Mouse (Mus musculus) ES-E14 (cell line): ENCODE results near the gene Rnft1. TPM values are rescaled to one million over a fixed set of nuclear protein-coding genes. Genes with fewer than 3 reads are reported as not detected.

Experiments
- DNase-seq: peaks from one replicate; pipeline ENCODE4 v3.0.0-alpha.2; 2013; ENCODE audit warnings: low read depth, low spot score
- H3K27ac ChIP-seq: 2 replicates; pipeline ENCODE4 v1.5.1; 2012; ENCODE audit warnings: low read depth, mild to moderate bottlenecking, low read length, moderate library complexity, mixed read lengths; ENCODE audit not compliant: poor library complexity, insufficient read depth, severe bottlenecking
- H3K36me3 ChIP-seq: 2 replicates; pipeline ENCODE4 v1.6.1; 2012; ENCODE audit warnings: mild to moderate bottlenecking, low read length, moderate library complexity, mixed read lengths; ENCODE audit not compliant: control insufficient read depth, poor library complexity, insufficient read depth, severe bottlenecking
- H3K4me1 ChIP-seq, 2 experiments: fragments of 150-350 bp in 1 of 2; sonication (generic) in 1 of 2; 2 replicates each; pipeline ENCODE4 v1.6.1; 2012; ENCODE audit warnings: low read length in 2 of 2, mild to moderate bottlenecking in 1 of 2, mixed read lengths in 1 of 2; ENCODE audit not compliant: control insufficient read depth in 2 of 2, insufficient read depth in 2 of 2, poor library complexity in 1 of 2
- H3K4me3 ChIP-seq, 2 experiments: fragments of 150-350 bp in 1 of 2; sonication (generic) in 1 of 2; 2 replicates each; pipeline ENCODE4 v1.5.1; 2012; ENCODE audit warnings: low read length in 2 of 2, low read depth in 1 of 2, mild to moderate bottlenecking in 1 of 2, mixed read lengths in 1 of 2; ENCODE audit not compliant: insufficient read depth in 1 of 2, poor library complexity in 1 of 2, severe bottlenecking in 1 of 2
- H3K9ac ChIP-seq: 2 replicates; pipeline ENCODE4 v1.6.1; 2012; ENCODE audit warnings: low read depth, mild to moderate bottlenecking, low read length, mixed read lengths; ENCODE audit not compliant: poor library complexity, insufficient read depth, severe bottlenecking
- H3K9me3 ChIP-seq: fragments of 150-350 bp; sonication (generic); 2 replicates; pipeline ENCODE4 v1.6.1; 2012; ENCODE audit warnings: low read depth, mild to moderate bottlenecking, low read length; ENCODE audit not compliant: control insufficient read depth, insufficient read depth
- CHD2 ChIP-seq: IDR thresholded peaks from 2 replicates; pipeline ENCODE4 v1.6.1; 2014; ENCODE audit warnings: mild to moderate bottlenecking, low read depth, low read length, inconsistent platforms
- HCFC1 ChIP-seq: IDR thresholded peaks from 2 replicates; pipeline ENCODE4 v1.6.1; 2012; ENCODE audit warnings: low read length, inconsistent platforms, borderline replicate concordance; ENCODE audit not compliant: insufficient read depth
- MAFK ChIP-seq: IDR thresholded peaks from 2 replicates; pipeline ENCODE4 v1.6.1; 2014; ENCODE audit warnings: mild to moderate bottlenecking, low read depth, low read length, inconsistent platforms; ENCODE audit not compliant: insufficient read depth
- ZC3H11A ChIP-seq: IDR thresholded peaks from 2 replicates; pipeline ENCODE4 v1.6.1; 2012; ENCODE audit warnings: low read depth, mild to moderate bottlenecking, inconsistent platforms, low read length, borderline replicate concordance
- ZNF384 ChIP-seq: IDR thresholded peaks from 2 replicates; pipeline ENCODE4 v1.6.1; 2012; ENCODE audit warnings: low read depth, low read length, inconsistent platforms
- in situ Hi-C, 2 experiments: fragments of 600-800 bp; cut with MboI; formaldehyde crosslinking; loops; one replicate each; pipeline ENCODE4 v1.15.1; 2025; ENCODE audit warnings: low sequenced_read_pairs in 2 of 2, inconsistent platforms in 1 of 2; ENCODE audit not compliant: unreplicated experiment in 2 of 2
- total RNA-seq: library from RNA; depleted of rRNA; stranded (reverse); fragments of 300-350 nt; gene quantifications from 2 replicates; pipeline ENCODE4 v1.2.3, GENCODE M21; 2012

The Rnft1 gene
- total RNA-seq, 1 experiment, result 34.5 TPM

DNA sequence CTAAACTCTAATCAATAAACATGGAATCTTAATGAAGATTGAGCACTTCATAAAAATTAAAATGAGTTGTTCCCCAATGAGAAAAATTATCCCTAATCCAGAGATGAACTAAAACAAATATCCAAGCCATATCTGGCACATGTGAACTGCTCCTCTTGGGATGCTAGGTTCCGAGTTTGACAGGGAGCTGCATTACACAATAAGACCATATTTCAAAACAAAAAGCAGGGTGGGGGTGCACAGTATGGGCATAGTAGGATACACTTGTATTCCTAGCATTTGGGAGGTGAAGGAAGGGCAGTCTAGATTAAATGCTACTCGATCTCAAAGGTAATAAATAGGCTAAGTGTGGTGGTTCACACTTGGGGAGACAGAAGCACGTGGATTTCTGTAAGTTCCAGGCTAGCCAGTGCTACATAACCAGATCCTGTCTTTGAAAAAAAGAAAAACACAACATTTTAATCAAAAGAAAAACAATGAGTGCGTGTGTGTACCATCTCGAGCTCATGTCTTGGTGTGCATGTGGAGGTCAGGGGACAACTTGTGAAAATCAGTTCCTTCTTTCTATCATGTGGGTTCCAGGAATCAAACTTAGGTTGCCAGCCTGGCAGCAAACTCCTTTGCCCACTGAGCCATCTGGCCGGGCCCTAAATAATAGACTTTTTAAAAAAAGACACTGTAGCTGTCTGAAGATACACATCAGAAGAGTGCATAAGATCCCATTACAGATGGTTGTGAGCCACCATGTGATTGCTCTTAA lies 55.4 kb downstream of the Rnft1 start:
- in situ Hi-C loops, result no loop called here

DNA sequence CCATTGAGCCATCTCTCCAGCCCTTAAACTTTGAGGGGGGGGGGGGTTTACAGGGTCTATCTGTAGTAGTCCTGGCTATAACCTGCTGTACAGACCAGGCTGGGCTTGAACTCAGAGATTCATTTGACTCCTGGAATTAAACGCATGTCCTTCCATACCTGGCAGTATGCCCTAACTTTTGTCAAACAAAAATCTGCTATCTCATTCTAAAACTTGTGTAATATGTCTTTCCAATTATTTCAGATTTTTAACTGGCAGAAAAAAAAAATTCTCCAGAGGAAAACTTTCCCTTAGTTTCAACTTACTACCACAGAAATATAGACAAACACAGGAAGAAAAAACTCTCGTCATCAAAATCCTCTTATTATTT lies 56.0 kb downstream of the Rnft1 start:
- Histone ChIP-seq H3K4me3 (no peak overlapping the region), H3K9ac (no peak overlapping the region), H3K4me1 (no peaks in the 10 kb centered on the region; a peak in 1 of 4 replicates), H3K36me3 (no peaks in the 10 kb centered on the region; the same call in 1 of the 2 replicates), H3K27ac (no peak overlapping the region), H3K9me3 (no peaks in the 10 kb centered on the region)
- no peak for DNase-seq
- in situ Hi-C loops, result no loop called here
- TF ChIP-seq ZNF384, result no peak
- no peak for TF ChIP-seq ZC3H11A
- TF ChIP-seq CHD2, result no peak
- no peak for TF ChIP-seq HCFC1
- no peak for TF ChIP-seq MAFK

More for the DNA sequence above, 55.4 kb downstream of the Rnft1 start:
- Histone ChIP-seq H3K4me1 (no peaks in the 10 kb centered on the region; a peak in 1 of 4 replicates), H3K36me3 (no peaks in the 10 kb centered on the region; the same call in 1 of the 2 replicates), H3K4me3 (no peak overlapping the region), H3K9ac (no peak overlapping the region), H3K27ac (no peak overlapping the region), H3K9me3 (no peaks in the 10 kb centered on the region)
- no peak for DNase-seq
- TF ChIP-seq ZC3H11A (no peak), MAFK (no peak), HCFC1 (no peak), ZNF384 (no peak), CHD2 (no peak)

DNA sequence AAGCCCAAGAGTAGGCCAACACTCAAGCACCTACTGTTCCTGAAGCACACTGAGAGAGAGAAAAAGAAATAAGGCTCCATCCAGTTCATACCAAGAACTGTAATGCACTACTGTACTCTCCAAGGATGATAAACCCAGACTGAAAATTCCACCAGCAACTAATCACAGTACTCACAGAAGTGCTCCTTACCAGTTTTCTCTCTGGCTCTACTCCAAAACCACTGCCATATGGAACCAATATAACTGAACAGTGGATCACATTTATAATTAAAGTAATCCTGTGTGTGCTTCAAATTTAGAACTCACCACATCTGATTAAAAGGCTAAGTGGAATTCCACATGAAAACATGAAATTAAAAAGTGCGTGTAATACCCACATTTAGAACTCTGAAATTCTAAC lies 58.4 kb downstream of the Rnft1 start:
- Histone ChIP-seq H3K4me3 (no peak overlapping the region), H3K36me3 (no peaks in the 10 kb centered on the region; the same call in 1 of the 2 replicates), H3K9ac (peak overlapping the region; percentile 43; the same call in 1 of the 2 replicates), H3K9me3 (no peaks in the 10 kb centered on the region), H3K4me1 (no peaks in the 10 kb centered on the region; a peak in 1 of 4 replicates), H3K27ac (no peak overlapping the region)
- no peak for DNase-seq
- in situ Hi-C loops, result no loop called here
- TF ChIP-seq ZC3H11A, result no peak
- TF ChIP-seq CHD2, result no peak

DNA sequence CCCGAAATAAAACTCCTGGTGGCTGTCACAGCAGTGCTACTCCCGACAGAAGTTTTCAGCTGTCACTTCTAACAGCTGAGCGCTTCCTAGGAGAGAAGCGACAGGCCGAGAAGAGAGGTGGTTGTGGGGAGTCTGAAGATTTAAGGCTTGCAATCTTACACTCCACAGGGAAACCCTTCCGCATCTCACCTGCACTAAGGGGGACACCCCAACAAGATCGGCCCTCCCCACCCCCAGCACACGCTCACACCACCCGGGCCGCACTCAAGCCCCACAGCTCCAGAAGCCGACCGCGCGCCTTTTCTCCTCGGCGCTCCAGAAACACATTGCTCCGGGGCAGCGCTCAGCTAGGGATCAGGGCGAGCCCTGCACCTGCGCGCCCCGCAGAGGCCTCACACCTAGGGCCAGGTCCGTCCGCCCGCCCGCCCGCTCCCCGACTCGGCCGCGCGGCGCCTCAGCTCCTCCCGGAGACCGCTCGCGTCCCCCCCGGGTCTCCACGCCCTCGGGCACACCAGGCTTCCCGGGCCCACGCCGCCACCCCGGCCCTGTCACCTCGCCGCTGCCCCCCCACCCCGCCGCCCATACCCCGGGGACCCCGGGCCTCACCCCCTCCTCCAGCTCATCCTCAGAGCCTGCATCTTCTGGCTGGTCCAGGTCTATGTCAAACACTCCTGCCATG lies 59.6 kb downstream of the Rnft1 start:
- peak overlapping the region; percentile 70 to 85 for H3K4me3 ChIP-seq
- no peaks in the 10 kb centered on the region for H3K9me3 ChIP-seq
- H3K4me1 ChIP-seq, result no peaks in the 10 kb centered on the region; a peak in 1 of 4 replicates
- TF ChIP-seq ZC3H11A (no peak), MAFK (no peak), ZNF384 (no peak), CHD2 (no peak)
- H3K36me3 ChIP-seq, result no peaks in the 10 kb centered on the region; the same call in 1 of the 2 replicates
- peak overlapping the region; percentile 51 for H3K27ac ChIP-seq
- in situ Hi-C loops, result no loop called here
- peak; percentile 17 for DNase-seq
- peak overlapping the region; percentile 94 for H3K9ac ChIP-seq
